9 mouse cellular contexts compared by ENCODE assay signal in the genomic region with DNA sequence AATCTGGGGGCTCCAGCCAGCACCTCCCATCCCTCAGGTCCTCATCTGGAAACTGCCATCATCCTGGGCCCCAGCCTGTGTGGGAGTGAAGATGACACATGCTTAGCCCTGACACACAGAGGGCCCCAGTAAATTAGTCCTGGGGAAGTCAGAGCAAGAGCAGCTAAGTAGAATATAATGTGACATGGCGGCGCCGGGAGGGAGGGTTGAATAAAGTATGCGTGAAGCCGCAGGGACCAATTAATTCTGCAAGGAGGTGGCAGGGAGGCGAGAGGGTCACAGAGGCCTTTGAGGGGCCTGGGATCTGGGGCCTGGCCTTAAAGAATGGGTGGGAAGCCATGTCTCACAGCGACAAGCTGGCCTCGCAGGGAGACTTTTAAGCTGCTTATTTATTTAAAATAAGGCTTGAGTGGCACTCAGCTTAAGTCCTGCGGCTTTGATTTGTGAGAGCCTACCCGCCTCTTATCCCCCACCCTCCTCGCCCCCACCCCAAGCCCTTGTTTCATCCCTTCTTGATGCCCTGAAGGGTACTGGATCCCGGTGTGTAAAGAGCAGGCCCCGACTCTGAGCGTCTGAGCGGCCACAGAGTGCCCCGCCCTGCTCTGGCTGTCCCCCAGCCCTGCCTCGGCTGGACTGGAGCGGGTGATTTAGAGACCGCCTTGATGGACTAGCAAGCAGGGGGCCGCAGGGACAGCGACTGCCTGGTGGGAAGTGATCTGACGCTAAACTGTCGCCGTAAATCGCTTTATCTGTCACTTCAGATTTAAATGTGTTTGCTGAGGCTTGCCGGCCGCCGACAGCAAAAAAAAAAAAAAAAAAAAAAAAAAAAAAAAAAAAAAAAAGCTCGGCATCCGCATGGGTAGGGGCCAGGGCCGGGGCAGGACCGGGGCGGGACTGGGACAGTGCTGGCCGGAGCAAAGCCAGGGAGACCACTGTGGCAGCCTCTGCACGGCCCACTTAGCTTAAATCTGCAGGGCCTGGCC. TPM values are rescaled to one million over a fixed set of nuclear protein-coding genes. Genes with fewer than 3 reads are reported as not detected.
DNase-seq lines count a peak whose midpoint lies in the region; ATAC-seq and TF ChIP-seq lines count a peak whose summit lies in the region.
"Had no signal": no experiment of that assay in that cellular context is flagged by ENCODE, and none has a peak within 500 bp of the region (broad histone marks: within the 10 kb centered on the region; RNA-seq: fewer than 3 reads in every experiment).

No protein-coding gene starts in this region.

- DNase-seq in kidney, adult 2 months, result no peak
- DNase-seq in limb, embryonic 11.5 days (ENCODE audit: low spot score), result peak; percentile 68
- no peak for DNase-seq in left cerebral cortex, postnatal 36 days (ENCODE audit: low spot score in 2 of 2)
- DNase-seq in adrenal gland, adult (ENCODE audit: inconsistent age in 2 of 2, low spot score in 1 of 2), result no peak
- DNase-seq in ovary, postnatal 10 days (ENCODE audit: low spot score), result no peak

- 0 out of 2 replicates have a peak overlapping the region, but pooled peaks have one; percentile 9 for H3K9ac ChIP-seq in kidney, embryonic 15.5 days
- peak overlapping the region; percentile 40; the same call in 1 of the 2 replicates for H3K9ac ChIP-seq in forebrain, embryonic 16.5 days (replicated peaks; ENCODE audit: low read depth, low read length)
- H3K9ac ChIP-seq in limb, embryonic 11.5 days (ENCODE audit: low read length), result no peak overlapping the region
- H3K9ac ChIP-seq in neural tube, embryonic 12.5 days, result 0 out of 2 replicates have a peak overlapping the region, but pooled peaks have one; percentile 27

- 7% methylated on average over 34 of the region's 35 CpGs for WGBS in kidney, embryonic 15.5 days
- 57% methylated on average over 30 of the region's 35 CpGs for WGBS in kidney, adult 2 months
- WGBS in forebrain, embryonic 16.5 days, result 7% methylated on average over 35 of the region's 35 CpGs
- 4% methylated on average over 28 of the region's 35 CpGs for WGBS in limb, embryonic 11.5 days
- WGBS in neural tube, embryonic 12.5 days, result under 1% methylated on average over 33 of the region's 35 CpGs

- no peak for TF ChIP-seq POLR2A in kidney, adult 2 months (IDR thresholded peaks at IDR 0.05; ENCODE audit: low read depth, low read length)

- peak overlapping the region; percentile 79 for H3K27ac ChIP-seq in kidney, embryonic 15.5 days
- H3K27ac ChIP-seq in kidney, adult 2 months (ENCODE audit: insufficient read depth, low read depth, low read length), result no peak overlapping the region
- no peak overlapping the region for H3K27ac ChIP-seq in forebrain, embryonic 16.5 days (ENCODE audit: low read length)
- 0 out of 2 replicates have a peak overlapping the region, but pooled peaks have one; percentile 14 for H3K27ac ChIP-seq in limb, embryonic 11.5 days (replicated peaks; ENCODE audit: low read depth, low read length)
- peak overlapping the region; percentile 32; the same call in 1 of the 2 replicates for H3K27ac ChIP-seq in neural tube, embryonic 12.5 days

- H3K27me3 ChIP-seq in kidney, embryonic 15.5 days, result peaks cover 50% of the 10 kb centered on the region
- no peaks in the 10 kb centered on the region for H3K27me3 ChIP-seq in kidney, adult 2 months (replicated peaks; ENCODE audit: control insufficient read depth, insufficient read depth, low read length)
- H3K27me3 ChIP-seq in forebrain, embryonic 16.5 days (replicated peaks; ENCODE audit: control insufficient read depth, insufficient read depth, low read length), result no peaks in the 10 kb centered on the region
- H3K27me3 ChIP-seq in limb, embryonic 11.5 days (ENCODE audit: control insufficient read depth, insufficient read depth, low read length), result peaks cover 13% of the 10 kb centered on the region
- H3K27me3 ChIP-seq in neural tube, embryonic 12.5 days (replicated peaks), result peaks cover 46% of the 10 kb centered on the region

- TF ChIP-seq CTCF in kidney, adult 2 months (conservative IDR thresholded peaks at IDR 0.05; ENCODE audit: insufficient read depth, insufficient read length, low read depth, low read length), result no peak

- peaks cover 86% of the 10 kb centered on the region for H3K4me1 ChIP-seq in kidney, embryonic 15.5 days
- H3K4me1 ChIP-seq in kidney, adult 2 months (ENCODE audit: control insufficient read depth, insufficient read depth, low read length), result peaks cover 3% of the 10 kb centered on the region; the same call in 1 of the 2 replicates
- peaks cover 68% of the 10 kb centered on the region for H3K4me1 ChIP-seq in forebrain, embryonic 16.5 days (replicated peaks; ENCODE audit: control insufficient read depth, insufficient read depth, low read length)
- peaks cover 45% of the 10 kb centered on the region for H3K4me1 ChIP-seq in limb, embryonic 11.5 days (ENCODE audit: control insufficient read depth, insufficient read depth, low read length)
- peaks cover 80% of the 10 kb centered on the region for H3K4me1 ChIP-seq in neural tube, embryonic 12.5 days

- intact Hi-C loops in left cerebral cortex, postnatal 36 days (cut with DNase I), result loop anchor here (2.0 to 10.0 kb wide), 2 partner anchors 91 to 345 kb away; a partner anchor contains a TSS

- H3K4me3 ChIP-seq in kidney, embryonic 15.5 days (replicated peaks), result peak overlapping the region; percentile 9; the same call in 1 of the 2 replicates
- no peak overlapping the region for H3K4me3 ChIP-seq in kidney, adult 2 months (ENCODE audit: insufficient read depth, low read depth, low read length)
- no peak overlapping the region for H3K4me3 ChIP-seq in forebrain, embryonic 16.5 days (replicated peaks; ENCODE audit: low read length)
- H3K4me3 ChIP-seq in limb, embryonic 11.5 days (ENCODE audit: low read depth, low read length), result no peak overlapping the region
- H3K4me3 ChIP-seq in neural tube, embryonic 12.5 days, result no peak overlapping the region
- H3K4me3 ChIP-seq: myocyte had no signal

- ATAC-seq in kidney, embryonic 15.5 days (replicated peaks; ENCODE audit: low FRiP score), result peak; percentile 54
- ATAC-seq in forebrain, embryonic 16.5 days, result no peak
- 0 out of 2 replicates have a peak, but pooled peaks have one; percentile 44 for ATAC-seq in limb, embryonic 11.5 days (ENCODE audit: insufficient number of reproducible peaks, low FRiP score, low TSS enrichment, low read depth)
- no peak for ATAC-seq in neural tube, embryonic 12.5 days (ENCODE audit: low FRiP score, low read depth)

- peak overlapping the region; percentile 53 for H3K4me2 ChIP-seq in kidney, embryonic 15.5 days
- H3K4me2 ChIP-seq in forebrain, embryonic 16.5 days (ENCODE audit: low read length), result peak overlapping the region; percentile 35; the same call in 1 of the 2 replicates
- H3K4me2 ChIP-seq in limb, embryonic 11.5 days (ENCODE audit: low read depth, severe bottlenecking), result peak overlapping the region; percentile 21
- peak overlapping the region; percentile 47 for H3K4me2 ChIP-seq in neural tube, embryonic 12.5 days (replicated peaks)

- H3K36me3 ChIP-seq in kidney, embryonic 15.5 days, result no peaks in the 10 kb centered on the region
- H3K36me3 ChIP-seq in kidney, adult 2 months (ENCODE audit: control insufficient read depth, insufficient read depth, low read length), result no peaks in the 10 kb centered on the region
- no peaks in the 10 kb centered on the region for H3K36me3 ChIP-seq in forebrain, embryonic 16.5 days (ENCODE audit: control insufficient read depth, insufficient read depth)
- H3K36me3 ChIP-seq in limb, embryonic 11.5 days (ENCODE audit: control insufficient read depth, insufficient read depth, low read length), result no peaks in the 10 kb centered on the region
- H3K36me3 ChIP-seq in neural tube, embryonic 12.5 days, result no peaks in the 10 kb centered on the region

- H3K9me3 ChIP-seq in kidney, embryonic 15.5 days (replicated peaks), result no peaks in the 10 kb centered on the region
- no peaks in the 10 kb centered on the region for H3K9me3 ChIP-seq in forebrain, embryonic 16.5 days (ENCODE audit: control insufficient read depth, low read length)
- H3K9me3 ChIP-seq in limb, embryonic 11.5 days (ENCODE audit: control insufficient read depth, low read length), result no peaks in the 10 kb centered on the region
- H3K9me3 ChIP-seq in neural tube, embryonic 12.5 days, result no peaks in the 10 kb centered on the region

RNA-seq across cellular contexts. Expression of a gene that starts 13.5 kb away (rescaled TPM):
- polyA plus RNA-seq in kidney, embryonic 15.5 days (2015; fragmentation: Nextera tagmentation; extraction: Ambion mirVana), result 13.9 and 14.8 TPM in 2 replicates
- 61.7 and 67.2 TPM in 2 replicates for polyA plus RNA-seq in kidney, adult 2 months (2012; rRNA removed)
- polyA plus RNA-seq in forebrain, embryonic 16.5 days (2015; fragmentation: Nextera tagmentation; extraction: Ambion mirVana), result 4.0 and 5.3 TPM in 2 replicates
- polyA plus RNA-seq in limb, embryonic 11.5 days (2014; fragmentation: Nextera tagmentation; extraction: Ambion mirVana), result 4.1 and 5.8 TPM in 2 replicates
- 3.4 and 5.2 TPM in 2 replicates for polyA plus RNA-seq in neural tube, embryonic 12.5 days (2016; fragmentation: Nextera tagmentation; extraction: Ambion mirVana)
- total RNA-seq in left cerebral cortex, postnatal 36 days (2021), result 10 to 100 TPM; 14.1 to 17.6 TPM

RNA-seq across cellular contexts. Expression of a gene that starts 30.3 kb away (rescaled TPM):
- 290 and 298 TPM in 2 replicates for polyA plus RNA-seq in kidney, embryonic 15.5 days (2015; fragmentation: Nextera tagmentation; extraction: Ambion mirVana)
- 40.6 and 51.4 TPM in 2 replicates for polyA plus RNA-seq in kidney, adult 2 months (2012; rRNA removed)
- polyA plus RNA-seq in forebrain, embryonic 16.5 days (2015; fragmentation: Nextera tagmentation; extraction: Ambion mirVana), result 246 and 247 TPM in 2 replicates
- 448 and 453 TPM in 2 replicates for polyA plus RNA-seq in limb, embryonic 11.5 days (2014; fragmentation: Nextera tagmentation; extraction: Ambion mirVana)
- 278 and 294 TPM in 2 replicates for polyA plus RNA-seq in neural tube, embryonic 12.5 days (2016; fragmentation: Nextera tagmentation; extraction: Ambion mirVana)
- 100 to 1,000 TPM; 179 to 201 TPM for total RNA-seq in left cerebral cortex, postnatal 36 days (2021)

RNA-seq across cellular contexts. Expression of a gene that starts 35.5 kb away (rescaled TPM):
- 4.4 and 5.0 TPM in 2 replicates for polyA plus RNA-seq in kidney, embryonic 15.5 days (2015; fragmentation: Nextera tagmentation; extraction: Ambion mirVana)
- 23.1 and 25.1 TPM in 2 replicates for polyA plus RNA-seq in kidney, adult 2 months (2012; rRNA removed)
- 13.8 and 16.1 TPM in 2 replicates for polyA plus RNA-seq in forebrain, embryonic 16.5 days (2015; fragmentation: Nextera tagmentation; extraction: Ambion mirVana)
- 3.0 and 3.9 TPM in 2 replicates for polyA plus RNA-seq in limb, embryonic 11.5 days (2014; fragmentation: Nextera tagmentation; extraction: Ambion mirVana)
- 7.0 and 9.9 TPM in 2 replicates for polyA plus RNA-seq in neural tube, embryonic 12.5 days (2016; fragmentation: Nextera tagmentation; extraction: Ambion mirVana)
- 10 to 100 TPM; 36.2 to 41.7 TPM for total RNA-seq in left cerebral cortex, postnatal 36 days (2021)

RNA-seq across cellular contexts. Expression of a gene that starts 50.8 kb away (rescaled TPM):
- 6.9 and 8.3 TPM in 2 replicates for polyA plus RNA-seq in kidney, embryonic 15.5 days (2015; fragmentation: Nextera tagmentation; extraction: Ambion mirVana)
- 5.2 and 9.2 TPM in 2 replicates for polyA plus RNA-seq in kidney, adult 2 months (2012; rRNA removed)
- 3.3 and 3.8 TPM in 2 replicates for polyA plus RNA-seq in forebrain, embryonic 16.5 days (2015; fragmentation: Nextera tagmentation; extraction: Ambion mirVana)
- polyA plus RNA-seq in limb, embryonic 11.5 days (2014; fragmentation: Nextera tagmentation; extraction: Ambion mirVana), result 7.1 and 7.3 TPM in 2 replicates
- 6.5 and 6.9 TPM in 2 replicates for polyA plus RNA-seq in neural tube, embryonic 12.5 days (2016; fragmentation: Nextera tagmentation; extraction: Ambion mirVana)
- 1 to 10 TPM; 3.7 to 4.9 TPM for total RNA-seq in left cerebral cortex, postnatal 36 days (2021)

Comparison
In these comparisons a context has a peak if more than half of its experiments do, and no peak if none do; other contexts are left out.
1. H3K27ac ChIP-seq: peak in kidney, embryonic 15.5 days (single experiment), limb, embryonic 11.5 days (single experiment) and neural tube, embryonic 12.5 days (single experiment); none in kidney, adult 2 months (single experiment) and forebrain, embryonic 16.5 days (single experiment).
2. ATAC-seq: peak in kidney, embryonic 15.5 days (single experiment) and limb, embryonic 11.5 days (single experiment); none in forebrain, embryonic 16.5 days (single experiment) and neural tube, embryonic 12.5 days (single experiment).
3. Peak in every context shown above with its lines, with median percentiles within 50 percentile points of each other: H3K4me2 ChIP-seq.